Mouse (Mus musculus) heart, postnatal 0 days (tissue): Measurements from ENCODE around the gene Rab7. TPM values are rescaled to one million over a fixed set of nuclear protein-coding genes. Genes with fewer than 3 reads are reported as not detected.

Experiments
- ATAC-seq: fragments of 200-750 bp; cut with Nextera tagmentation; 2 replicates; pipeline ENCODE4 v1.8.0; 2017; ENCODE audit warnings: low read depth, moderate number of reproducible peaks, moderate library complexity; ENCODE audit not compliant: insufficient read depth
- DNase-seq: peaks from one replicate; pipeline ENCODE4 v3.0.0-alpha.2; 2016; ENCODE audit warnings: low spot score
- H3K27ac ChIP-seq: fragments of 300-500 bp; sonication (generic); 2 replicates; pipeline ENCODE4 v1.5.1; 2014; ENCODE audit warnings: low read depth, mild to moderate bottlenecking
- H3K27me3 ChIP-seq: fragments of 300-500 bp; sonication (generic); 2 replicates; pipeline ENCODE4 v1.6.1; 2014; ENCODE audit warnings: low read length, mixed read lengths; ENCODE audit not compliant: control insufficient read depth, insufficient read depth
- H3K36me3 ChIP-seq: fragments of 300-500 bp; sonication (generic); replicated peaks from 2 replicates; pipeline ENCODE4 v1.6.1; 2014; ENCODE audit warnings: low read length, mixed read lengths; ENCODE audit not compliant: control insufficient read depth, insufficient read depth
- H3K4me1 ChIP-seq: fragments of 300-500 bp; sonication (generic); 2 replicates; pipeline ENCODE4 v1.6.1; 2014; ENCODE audit warnings: antibody characterized with exemption; ENCODE audit not compliant: control insufficient read depth, insufficient read depth
- H3K4me2 ChIP-seq: fragments of 300-500 bp; sonication (generic); 2 replicates; pipeline ENCODE4 v1.6.1; 2014; ENCODE audit warnings: low read depth, mild to moderate bottlenecking, low read length, moderate library complexity
- H3K4me3 ChIP-seq: fragments of 300-500 bp; sonication (generic); 2 replicates; pipeline ENCODE4 v1.5.1; 2014; ENCODE audit warnings: low read depth, low read length
- H3K9ac ChIP-seq: fragments of 300-500 bp; sonication (generic); replicated peaks from 2 replicates; pipeline ENCODE4 v1.6.1; 2014; ENCODE audit warnings: low read depth, low read length, mixed read lengths
- H3K9me3 ChIP-seq: fragments of 300-500 bp; sonication (generic); replicated peaks from 2 replicates; pipeline ENCODE4 v1.6.1; 2016; ENCODE audit warnings: low read length; ENCODE audit not compliant: control insufficient read depth
- CTCF ChIP-seq: IDR thresholded peaks from 2 replicates; pipeline ENCODE4 v1.5.1; 2016; ENCODE audit warnings: antibody characterized with exemption, control low read depth, low read depth
- EP300 ChIP-seq: IDR thresholded peaks from 2 replicates; pipeline ENCODE4 v1.6.1; 2016; ENCODE audit warnings: antibody characterized with exemption, low read depth
- WGBS: fragments of 180-500 bp; shearing (Covaris S2); extraction: QIAGEN DNeasy Blood & Tissue Kit; methylation state at CpG from one replicate; pipeline ENCODE4 v1.1.7; 2014; 5-methylcytosine and 5-hydroxymethylcytosine counted together
- polyA plus RNA-seq: library from polyadenylated mRNA; unstranded; fragments of >200 nt; fragmentation: Nextera tagmentation; extraction: Ambion mirVana; gene quantifications from 2 replicates; pipeline ENCODE4 v1.2.1, GENCODE M21; 2015
- total RNA-seq: library from RNA; depleted of rRNA; stranded (reverse); fragments of >200 nt; gene quantifications from 2 replicates; pipeline ENCODE4 v1.2.3, GENCODE M21; 2014; ENCODE audit warnings: low replicate concordance

Gene Rab7
- total and polyA plus RNA-seq, 2 experiments from 2014 or later, result 62.7 to 196 TPM

DNA sequence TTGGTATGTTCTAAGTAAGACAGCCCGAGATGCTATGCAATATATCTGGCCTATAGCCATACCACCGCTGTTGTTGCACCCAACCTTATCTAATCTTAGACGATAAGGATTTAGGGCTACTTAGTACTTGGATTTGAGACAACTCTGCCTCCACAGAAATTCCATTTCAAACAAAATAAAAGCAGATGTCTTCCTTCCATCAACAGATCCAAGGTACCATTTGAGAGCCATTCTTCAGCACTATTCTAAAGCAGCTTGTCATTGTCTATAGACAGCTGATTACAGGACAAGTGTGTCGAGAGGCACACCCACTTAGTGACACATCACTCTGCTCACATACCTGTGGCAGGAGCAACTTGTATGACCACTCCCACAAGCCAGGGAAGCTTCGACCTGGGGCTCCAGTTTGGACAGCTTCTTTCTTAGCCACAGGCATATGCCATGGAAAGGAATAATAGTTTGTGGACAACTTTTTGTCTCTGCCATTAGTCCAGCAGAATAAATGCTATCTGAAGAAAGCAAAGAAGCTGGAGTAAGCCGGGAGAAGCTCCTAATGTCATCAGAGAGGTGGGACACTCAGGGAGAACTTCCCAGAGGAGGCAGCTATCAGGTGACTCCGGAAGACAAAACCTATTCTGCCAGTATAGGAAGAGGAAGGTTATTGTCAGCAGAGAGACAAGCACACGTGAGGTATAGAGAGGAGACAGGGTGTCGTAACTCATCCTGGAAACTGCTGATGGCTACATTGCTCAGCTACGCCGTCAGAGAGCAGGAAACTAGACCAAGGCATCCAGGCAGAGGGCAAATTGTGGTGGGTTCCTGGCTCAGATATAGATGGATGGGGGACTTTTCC is 8.4 kb upstream of the Rab7 start:
- Histone ChIP-seq H3K27ac (no peak overlapping the region), H3K36me3 (no peaks in the 10 kb centered on the region), H3K4me3 (no peak overlapping the region), H3K9ac (no peak overlapping the region), H3K4me1 (no peaks in the 10 kb centered on the region), H3K4me2 (no peak overlapping the region), H3K27me3 (no peaks in the 10 kb centered on the region), H3K9me3 (no peaks in the 10 kb centered on the region)
- whole genome bisulfite sequencing, result 37% methylated on average over 11 of the region's 11 CpGs
- ATAC-seq (no peak), DNase-seq (no peak)
- TF ChIP-seq CTCF, result no peak

- no peak overlapping the region for H3K4me2 ChIP-seq
- no peak overlapping the region for H3K9ac ChIP-seq
- no peaks in the 10 kb centered on the region for H3K27me3 ChIP-seq
- whole genome bisulfite sequencing, result 84% methylated on average over 5 of the region's 5 CpGs
- no peak overlapping the region for H3K4me3 ChIP-seq
- no peaks in the 10 kb centered on the region for H3K9me3 ChIP-seq
- TF ChIP-seq EP300 (no peak), CTCF (no peak)
- ATAC-seq (no peak), DNase-seq (no peak)
- no peak overlapping the region for H3K27ac ChIP-seq
- no peaks in the 10 kb centered on the region for H3K36me3 ChIP-seq
- no peaks in the 10 kb centered on the region for H3K4me1 ChIP-seq
Observed at GRCm38 (mm10) chr6:88051206-88051605, 6.1 kb upstream of the Rab7 start.

- TF ChIP-seq EP300, result no peak
- no peak for TF ChIP-seq CTCF
- WGBS, result 66% methylated on average over 6 of the region's 6 CpGs
- Histone ChIP-seq H3K4me2 (no peak overlapping the region), H3K9ac (no peak overlapping the region), H3K27ac (no peak overlapping the region), H3K9me3 (no peaks in the 10 kb centered on the region), H3K4me3 (no peak overlapping the region), H3K4me1 (peaks cover 3% of the 10 kb centered on the region; the same call in 1 of the 2 replicates), H3K27me3 (no peaks in the 10 kb centered on the region), H3K36me3 (no peaks in the 10 kb centered on the region)
- DNase-seq (no peak), ATAC-seq (no peak)
Observed at GRCm38 (mm10) chr6:88049008-88049407, 3.9 kb upstream of the Rab7 start.

- Histone ChIP-seq H3K36me3 (no peaks in the 10 kb centered on the region), H3K4me1 (peaks cover 14% of the 10 kb centered on the region), H3K9ac (no peak overlapping the region), H3K4me3 (no peak overlapping the region), H3K27me3 (no peaks in the 10 kb centered on the region), H3K4me2 (no peak overlapping the region), H3K27ac (no peak overlapping the region), H3K9me3 (no peaks in the 10 kb centered on the region)
- DNase-seq (no peak), ATAC-seq (no peak)
- TF ChIP-seq CTCF, result no peak
- no peak for TF ChIP-seq EP300
- WGBS, result 66% methylated on average over 5 of the region's 5 CpGs
Observed at GRCm38 (mm10) chr6:88047853-88048252, 2.8 kb upstream of the Rab7 start.

GRCm38 (mm10) chr6:88045406-88045766 is 316 bp upstream of the Rab7 start:
- no peak overlapping the region for H3K27ac ChIP-seq
- ATAC-seq, result no peak
- no peaks in the 10 kb centered on the region for H3K36me3 ChIP-seq
- no peak overlapping the region for H3K9ac ChIP-seq
- peak overlapping the region; percentile 92; the same call in 1 of the 2 replicates for H3K4me3 ChIP-seq
- H3K27me3 ChIP-seq, result no peaks in the 10 kb centered on the region
- no peaks in the 10 kb centered on the region for H3K9me3 ChIP-seq
- TF ChIP-seq EP300 (no peak; the same call in 1 of the 2 replicates), CTCF (no peak)
- DNase-seq, result no peak
- H3K4me2 ChIP-seq, result peak overlapping the region; percentile 33
- whole genome bisulfite sequencing, result 27% methylated on average over 3 of the region's 3 CpGs
- H3K4me1 ChIP-seq, result peaks cover 34% of the 10 kb centered on the region

DNA sequence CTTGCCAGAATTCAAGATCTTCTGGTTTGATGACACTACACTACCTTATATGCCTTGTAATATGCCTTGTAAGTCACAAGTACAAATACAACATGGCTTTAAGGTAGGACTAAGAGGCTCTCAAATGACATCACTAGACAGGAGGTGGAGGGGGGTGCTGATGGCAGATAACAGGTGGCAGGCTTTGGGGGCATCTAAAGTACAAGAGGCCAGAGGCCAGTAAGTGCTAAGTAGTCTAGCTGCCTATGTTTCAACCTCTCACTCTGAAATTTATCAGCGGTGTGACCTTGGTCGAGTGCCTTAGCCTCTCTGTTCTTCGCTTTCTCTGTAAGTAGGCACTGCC is 865 bp downstream of the Rab7 start:
- ATAC-seq (no peak), DNase-seq (no peak)
- Histone ChIP-seq H3K4me3 (peak overlapping the region; percentile 92), H3K4me1 (peaks cover 36% of the 10 kb centered on the region), H3K27me3 (no peaks in the 10 kb centered on the region), H3K9me3 (no peaks in the 10 kb centered on the region), H3K36me3 (peaks cover 4% of the 10 kb centered on the region; the same call in 1 of the 2 replicates), H3K9ac (peak overlapping the region; percentile 96), H3K4me2 (peak overlapping the region; percentile 81), H3K27ac (peak overlapping the region; percentile 96)
- WGBS, result 0% methylated on average over 3 of the region's 3 CpGs
- no peak for TF ChIP-seq CTCF
- no peak for TF ChIP-seq EP300
